Mouse (Mus musculus) lung, postnatal 36 days (tissue): Measurements from ENCODE around the gene Becn1.

Experiments
- DNase-seq: peaks from one replicate; pipeline ENCODE4 v3.0.0; 2022; ENCODE audit warnings: mixed read lengths

The Becn1 gene

GRCm38 (mm10) chr11:101264954-101265471, 37.1 kb downstream of the Becn1 start:
- no peak for DNase-seq

- DNase-seq = no peak
Observed at GRCm38 (mm10) chr11:101263989-101264280, 38.2 kb downstream of the Becn1 start.

- DNase-seq = no peak
Observed at GRCm38 (mm10) chr11:101263138-101263988, 38.7 kb downstream of the Becn1 start.

- DNase-seq = no peak
Observed at GRCm38 (mm10) chr11:101262272-101262967, 39.7 kb downstream of the Becn1 start.

GRCm38 (mm10) chr11:101260826-101261380, 41.2 kb downstream of the Becn1 start:
- no peak for DNase-seq

- peak; percentile 58 for DNase-seq
Observed at GRCm38 (mm10) chr11:101259948-101260825, 41.9 kb downstream of the Becn1 start, which contains the start of gene Wnk4. TSS of gene Wnk4 (plus strand) at chr11:101260567.

GRCm38 (mm10) chr11:101259261-101259712, 42.8 kb downstream of the Becn1 start:
- no peak for DNase-seq

- DNase-seq = no peak
Observed at GRCm38 (mm10) chr11:101255826-101256775, 46.0 kb downstream of the Becn1 start.

- DNase-seq = peak; percentile 91
Observed at GRCm38 (mm10) chr11:101253613-101254389, 48.3 kb downstream of the Becn1 start, which contains the start of gene Vps25. TSS of gene Vps25 (plus strand) at chr11:101253707.

GRCm38 (mm10) chr11:101252941-101253340, 49.1 kb downstream of the Becn1 start:
- no peak for DNase-seq

- no peak for DNase-seq
Observed at GRCm38 (mm10) chr11:101251031-101251430, 51.1 kb downstream of the Becn1 start.

GRCm38 (mm10) chr11:101248258-101248994, 53.7 kb downstream of the Becn1 start:
- peak; percentile 86 for DNase-seq

- no peak for DNase-seq
Observed at GRCm38 (mm10) chr11:101247521-101248030, 54.5 kb downstream of the Becn1 start.

- DNase-seq = peak; percentile 36
Observed at GRCm38 (mm10) chr11:101246702-101247012, 55.4 kb downstream of the Becn1 start.

- peak; percentile 78 for DNase-seq
Observed at GRCm38 (mm10) chr11:101245855-101246701, 56.0 kb downstream of the Becn1 start, which contains the start of gene Ramp2. TSS of gene Ramp2 (plus strand) at chr11:101246028.

GRCm38 (mm10) chr11:101245071-101245470, 57.0 kb downstream of the Becn1 start:
- no peak for DNase-seq

GRCm38 (mm10) chr11:101238071-101238647, 63.9 kb downstream of the Becn1 start:
- DNase-seq = peak; percentile 48

GRCm38 (mm10) chr11:101236782-101237181, 65.3 kb downstream of the Becn1 start:
- DNase-seq = no peak
